Mouse (Mus musculus) G1E (cell line): ENCODE results near the gene Usp16.

Experiments used
- CTCF ChIP-seq: IDR thresholded peaks from 2 replicates; pipeline ENCODE4 v1.5.1; 2012; ENCODE audit warnings: low read depth, low read length, inconsistent platforms, mixed read lengths
- GATA1 ChIP-seq: IDR thresholded peaks from 2 replicates; pipeline ENCODE4 v1.6.1; 2012; ENCODE audit warnings: borderline replicate concordance, low read length, inconsistent platforms, mixed read lengths
- GATA2 ChIP-seq: IDR thresholded peaks from 2 replicates; pipeline ENCODE4 v1.6.1; 2012; ENCODE audit warnings: low read depth, low read length, inconsistent platforms, borderline replicate concordance
- POLR2AphosphoS5 ChIP-seq: IDR thresholded peaks from 2 replicates; pipeline ENCODE4 v1.6.1; 2012; ENCODE audit warnings: low read depth, low read length, inconsistent platforms; ENCODE audit not compliant: insufficient replicate concordance
- TAL1 ChIP-seq: conservative IDR thresholded peaks from 2 replicates; pipeline ENCODE4 v1.6.1; 2012; ENCODE audit warnings: low read depth, low read length, inconsistent platforms, mixed read lengths

- TF ChIP-seq CTCF (no peak), POLR2AphosphoS5 (no peak), GATA1 (no peak), TAL1 (no peak), GATA2 (no peak)
These were observed 27.0 kb upstream of the Usp16 start for GRCm38 (mm10) chr16:87427516-87427915.
